Mouse (Mus musculus): Measurements from ENCODE around the gene Ctdsp1. TPM values are rescaled to one million over a fixed set of nuclear protein-coding genes. Genes with fewer than 3 reads are reported as not detected.

The Ctdsp1 gene
- polyA plus RNA-seq (2012; rRNA removed), result 58.4 and 177 TPM in 2 replicates

DNA sequence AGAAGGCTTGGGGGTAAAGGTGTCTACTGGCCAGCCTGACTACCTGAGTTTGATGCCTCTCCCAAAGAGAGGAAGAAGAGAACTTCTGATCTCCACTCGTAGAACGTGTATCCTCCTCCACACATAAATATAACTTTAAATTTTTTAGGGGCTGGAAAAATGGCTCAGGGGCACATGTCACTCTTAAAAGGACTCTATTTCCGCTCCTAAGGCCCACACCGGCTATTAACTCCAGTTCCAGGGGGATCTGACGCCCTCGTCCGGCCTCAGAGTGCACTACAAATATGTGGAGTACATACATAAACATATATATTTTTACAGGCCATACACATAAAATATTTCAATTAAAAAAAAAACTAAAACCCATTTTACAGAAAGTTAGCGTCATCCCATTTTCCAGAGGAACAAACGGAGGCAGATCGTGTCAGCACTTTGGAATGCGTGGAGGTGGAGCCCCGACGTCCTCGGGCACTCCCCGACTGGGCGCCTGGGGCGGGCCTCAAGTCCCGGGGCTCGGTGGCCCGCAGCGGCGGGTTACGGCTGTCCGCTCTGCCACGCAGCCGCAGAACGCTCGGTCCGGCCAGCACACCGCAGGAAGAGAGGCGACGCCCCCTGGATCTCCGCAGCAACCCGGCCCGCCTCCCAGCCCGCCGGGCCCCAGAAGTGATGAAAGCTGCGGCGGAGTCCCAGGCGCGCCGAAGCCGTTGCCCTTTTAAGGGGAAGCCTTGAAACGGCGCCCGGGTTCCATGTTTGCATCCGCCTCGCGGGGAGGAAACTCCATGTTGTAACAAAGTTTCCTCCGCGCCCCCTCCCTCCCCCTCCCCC, at the start of gene Ctdsp1:
Ctdsp1 (plus strand) TSS at position 586 of the 825 bp plus-strand sequence.
- Histone ChIP-seq H3K27ac (ENCODE audit: insufficient read depth, low read depth, low read length) (peak within 1 kb of the TSS; percentile 96), H3K27me3 (ENCODE audit: control insufficient read depth, insufficient read depth, low read length) (no peaks in the 10 kb centered on the region), H3K4me3 (ENCODE audit: low read depth, low read length) (peak within 1 kb of the TSS; percentile 98), H3K36me3 (ENCODE audit: control insufficient read depth, insufficient read depth, low read length) (peaks cover 18% of the 10 kb centered on the region), H3K4me1 (ENCODE audit: control insufficient read depth, insufficient read depth, insufficient read length, low read length) (peaks cover 12% of the 10 kb centered on the region)
- WGBS, result 3% methylated on average over 50 of the region's 51 CpGs
- TF ChIP-seq POLR2A (IDR thresholded peaks at IDR 0.05; ENCODE audit: low read depth, low read length) (peak; percentile 35; the same call in 1 of the 2 replicates), CTCF (IDR thresholded peaks at IDR 0.05; ENCODE audit: extremely low read depth, insufficient read length, insufficient replicate concordance, low read depth, low read length) (no peak)

DNA sequence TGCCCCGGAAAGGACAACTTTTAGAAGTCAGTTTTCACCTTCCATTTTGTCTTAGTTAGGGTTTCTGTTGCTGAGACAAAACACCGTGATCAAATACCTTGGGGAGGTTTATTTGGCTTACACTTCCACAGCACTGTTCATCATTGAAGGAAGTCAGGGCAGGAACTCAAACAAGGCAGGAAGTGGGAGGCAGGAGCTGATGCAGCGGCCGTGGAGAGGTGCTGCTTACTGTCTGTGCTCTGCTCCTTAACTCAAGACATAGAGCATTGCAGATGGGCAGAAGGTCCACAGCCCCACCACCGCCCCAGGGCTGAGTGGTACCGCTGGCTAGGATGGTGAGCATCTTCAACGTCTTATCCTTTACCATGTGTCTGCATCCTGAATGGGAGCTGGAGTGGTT, 49.4 kb upstream of the Ctdsp1 start:
- Histone ChIP-seq H3K4me1 (ENCODE audit: control insufficient read depth, insufficient read depth, insufficient read length, low read length) (peaks cover 2% of the 10 kb centered on the region; the same call in 1 of the 2 replicates), H3K36me3 (ENCODE audit: control insufficient read depth, insufficient read depth, low read length) (no peaks in the 10 kb centered on the region), H3K27ac (ENCODE audit: insufficient read depth, low read depth, low read length) (no peak overlapping the region), H3K27me3 (ENCODE audit: control insufficient read depth, insufficient read depth, low read length) (no peaks in the 10 kb centered on the region), H3K4me3 (ENCODE audit: low read depth, low read length) (no peak overlapping the region)
- TF ChIP-seq CTCF (IDR thresholded peaks at IDR 0.05; ENCODE audit: extremely low read depth, insufficient read length, insufficient replicate concordance, low read depth, low read length) (no peak), POLR2A (IDR thresholded peaks at IDR 0.05; ENCODE audit: low read depth, low read length) (no peak)
- WGBS, result 84% methylated on average over 7 of the region's 7 CpGs

GRCm38 (mm10) chr1:74342308-74342707, 49.0 kb upstream of the Ctdsp1 start:
- WGBS, result 86% methylated on average over 1 of the region's 1 CpGs
- no peaks in the 10 kb centered on the region for H3K36me3 ChIP-seq (ENCODE audit: control insufficient read depth, insufficient read depth, low read length)
- peaks cover 2% of the 10 kb centered on the region; the same call in 1 of the 2 replicates for H3K4me1 ChIP-seq (ENCODE audit: control insufficient read depth, insufficient read depth, insufficient read length, low read length)
- no peak overlapping the region for H3K27ac ChIP-seq (ENCODE audit: insufficient read depth, low read depth, low read length)
- TF ChIP-seq POLR2A (IDR thresholded peaks at IDR 0.05; ENCODE audit: low read depth, low read length) (no peak), CTCF (IDR thresholded peaks at IDR 0.05; ENCODE audit: extremely low read depth, insufficient read length, insufficient replicate concordance, low read depth, low read length) (no peak)
- H3K4me3 ChIP-seq (ENCODE audit: low read depth, low read length), result no peak overlapping the region
- H3K27me3 ChIP-seq (ENCODE audit: control insufficient read depth, insufficient read depth, low read length), result no peaks in the 10 kb centered on the region

DNA sequence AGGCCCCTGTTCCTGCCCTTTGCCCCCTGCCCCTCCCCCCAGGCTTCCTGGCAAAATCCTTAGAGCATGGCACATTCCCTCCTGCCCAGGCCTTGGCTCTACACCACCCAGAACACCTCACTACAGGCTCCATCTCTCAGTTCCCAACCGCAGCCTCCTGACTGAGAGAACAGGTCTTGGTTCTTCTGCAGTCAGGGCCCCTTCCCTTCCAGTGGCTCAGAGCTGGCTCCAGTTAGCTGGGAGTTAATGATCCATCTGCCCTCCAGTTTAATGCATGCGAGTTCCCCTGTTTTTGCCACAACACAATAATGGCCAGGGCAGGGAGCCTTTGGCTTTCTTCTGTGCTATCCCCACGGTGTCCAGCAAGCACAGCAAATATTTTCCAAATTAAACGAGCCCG, 48.1 kb upstream of the Ctdsp1 start:
- H3K27ac ChIP-seq (ENCODE audit: insufficient read depth, low read depth, low read length), result no peak overlapping the region
- WGBS, result 72% methylated on average over 5 of the region's 5 CpGs
- no peaks in the 10 kb centered on the region for H3K36me3 ChIP-seq (ENCODE audit: control insufficient read depth, insufficient read depth, low read length)
- no peaks in the 10 kb centered on the region for H3K27me3 ChIP-seq (ENCODE audit: control insufficient read depth, insufficient read depth, low read length)
- no peak overlapping the region for H3K4me3 ChIP-seq (ENCODE audit: low read depth, low read length)
- peaks cover 2% of the 10 kb centered on the region; the same call in 1 of the 2 replicates for H3K4me1 ChIP-seq (ENCODE audit: control insufficient read depth, insufficient read depth, insufficient read length, low read length)
- TF ChIP-seq POLR2A (IDR thresholded peaks at IDR 0.05; ENCODE audit: low read depth, low read length) (no peak), CTCF (IDR thresholded peaks at IDR 0.05; ENCODE audit: extremely low read depth, insufficient read length, insufficient replicate concordance, low read depth, low read length) (no peak)

DNA sequence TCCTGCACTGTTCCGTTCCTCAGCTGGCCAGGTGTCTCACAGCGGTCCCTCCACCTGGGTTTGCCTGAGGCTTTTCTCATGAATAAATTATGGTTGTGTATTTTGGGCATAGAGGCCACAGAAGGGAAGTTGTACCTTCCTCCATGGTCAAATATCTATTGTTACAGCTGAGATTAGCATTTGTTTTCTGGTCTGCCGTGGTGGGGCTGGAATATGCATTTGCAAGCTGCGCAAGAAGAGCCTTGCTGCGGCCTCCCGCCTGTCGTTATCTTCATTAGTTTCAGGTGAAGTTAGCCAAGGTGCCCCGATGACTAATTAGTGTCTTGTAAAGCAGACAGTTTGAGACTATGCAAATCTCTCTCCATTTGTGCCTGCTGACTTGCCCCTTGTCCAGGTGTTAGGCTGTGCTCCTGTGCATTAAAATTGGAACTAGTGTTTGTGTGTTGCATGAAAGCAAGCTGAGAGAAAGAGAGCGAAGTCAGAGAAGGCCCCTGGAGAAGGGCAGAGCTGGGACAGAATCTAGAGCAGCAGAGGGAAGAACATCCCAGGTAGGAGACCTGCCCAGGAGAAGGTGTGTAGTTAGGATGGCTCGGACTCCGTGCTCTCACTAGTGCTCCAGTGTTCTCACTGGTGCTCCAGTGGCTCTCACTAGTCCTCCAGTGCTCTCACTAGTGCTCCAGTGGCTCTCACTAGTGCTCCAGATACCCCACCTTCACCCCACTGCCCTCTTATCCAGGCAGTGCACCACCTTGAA, 47.0 kb upstream of the Ctdsp1 start:
- Histone ChIP-seq H3K4me1 (ENCODE audit: control insufficient read depth, insufficient read depth, insufficient read length, low read length) (peaks cover 2% of the 10 kb centered on the region; the same call in 1 of the 2 replicates), H3K4me3 (ENCODE audit: low read depth, low read length) (no peak overlapping the region), H3K27ac (ENCODE audit: insufficient read depth, low read depth, low read length) (peak overlapping the region; percentile 46; the same call in 1 of the 2 replicates), H3K36me3 (ENCODE audit: control insufficient read depth, insufficient read depth, low read length) (no peaks in the 10 kb centered on the region), H3K27me3 (ENCODE audit: control insufficient read depth, insufficient read depth, low read length) (no peaks in the 10 kb centered on the region)
- 80% methylated on average over 11 of the region's 11 CpGs for WGBS
- TF ChIP-seq CTCF (IDR thresholded peaks at IDR 0.05; ENCODE audit: extremely low read depth, insufficient read length, insufficient replicate concordance, low read depth, low read length) (no peak), POLR2A (IDR thresholded peaks at IDR 0.05; ENCODE audit: low read depth, low read length) (no peak)

- Histone ChIP-seq H3K4me3 (ENCODE audit: low read depth, low read length) (no peak overlapping the region), H3K27me3 (ENCODE audit: control insufficient read depth, insufficient read depth, low read length) (no peaks in the 10 kb centered on the region), H3K4me1 (ENCODE audit: control insufficient read depth, insufficient read depth, insufficient read length, low read length) (no peaks in the 10 kb centered on the region), H3K36me3 (ENCODE audit: control insufficient read depth, insufficient read depth, low read length) (no peaks in the 10 kb centered on the region), H3K27ac (ENCODE audit: insufficient read depth, low read depth, low read length) (no peak overlapping the region)
- no peak for TF ChIP-seq POLR2A (IDR thresholded peaks at IDR 0.05; ENCODE audit: low read depth, low read length)
- TF ChIP-seq CTCF (IDR thresholded peaks at IDR 0.05; ENCODE audit: extremely low read depth, insufficient read length, insufficient replicate concordance, low read depth, low read length), result no peak
- WGBS, result 86% methylated on average over 13 of the region's 13 CpGs
These were observed 40.0 kb upstream of the Ctdsp1 start for GRCm38 (mm10) chr1:74351185-74351769.
